Mouse (Mus musculus) stomach, postnatal 0 days (tissue): Measurements from ENCODE around the gene Tceal8. TPM values are rescaled to one million over a fixed set of nuclear protein-coding genes. Genes with fewer than 3 reads are reported as not detected.

Experiments
- ATAC-seq: fragments of 200-750 bp; cut with Nextera tagmentation; 2 replicates; pipeline ENCODE4 v1.8.0; 2017; ENCODE audit not compliant: low FRiP score, low TSS enrichment
- DNase-seq: peaks from one replicate; pipeline ENCODE4 v3.0.0-alpha.2; 2016; ENCODE audit warnings: low spot score
- H3K27ac ChIP-seq: fragments of 300-500 bp; sonication (generic); replicated peaks from 2 replicates; pipeline ENCODE4 v1.5.1; 2014; ENCODE audit warnings: mild to moderate bottlenecking, control low read depth
- H3K27me3 ChIP-seq: fragments of 300-500 bp; sonication (generic); 2 replicates; pipeline ENCODE4 v1.6.1; 2014; ENCODE audit warnings: low read length; ENCODE audit not compliant: control insufficient read depth, insufficient read depth
- H3K36me3 ChIP-seq: fragments of 300-500 bp; sonication (generic); 2 replicates; pipeline ENCODE4 v1.6.1; 2014; ENCODE audit warnings: low read length, mixed read lengths; ENCODE audit not compliant: control insufficient read depth, insufficient read depth
- H3K4me1 ChIP-seq: fragments of 300-500 bp; sonication (generic); replicated peaks from 2 replicates; pipeline ENCODE4 v1.6.1; 2014; ENCODE audit warnings: antibody characterized with exemption; ENCODE audit not compliant: control insufficient read depth, insufficient read depth
- H3K4me2 ChIP-seq: fragments of 300-500 bp; sonication (generic); replicated peaks from 2 replicates; pipeline ENCODE4 v1.6.1; 2014; ENCODE audit warnings: low read depth, mild to moderate bottlenecking, control low read depth, moderate library complexity
- H3K4me3 ChIP-seq: fragments of 300-500 bp; sonication (generic); 2 replicates; pipeline ENCODE4 v1.5.1; 2014; ENCODE audit warnings: low read depth, low read length, control low read depth
- H3K9ac ChIP-seq: fragments of 300-500 bp; sonication (generic); 2 replicates; pipeline ENCODE4 v1.6.1; 2014; ENCODE audit warnings: mild to moderate bottlenecking, low read length, control low read depth, mixed read lengths
- H3K9me3 ChIP-seq: fragments of 300-500 bp; sonication (generic); 2 replicates; pipeline ENCODE4 v1.6.1; 2016; ENCODE audit warnings: low read length; ENCODE audit not compliant: control insufficient read depth
- CTCF ChIP-seq: IDR thresholded peaks from 2 replicates; pipeline ENCODE4 v1.5.1; 2016; ENCODE audit warnings: antibody characterized with exemption, low read depth, mild to moderate bottlenecking, moderate library complexity
- EP300 ChIP-seq: optimal IDR thresholded peaks from 2 replicates; pipeline ENCODE3; 2016; ENCODE audit warnings: antibody characterized with exemption
- WGBS: fragments of 180-500 bp; shearing (Covaris S2); extraction: QIAGEN DNeasy Blood & Tissue Kit; methylation state at CpG from one replicate; pipeline ENCODE4 v1.1.7; 2014; 5-methylcytosine and 5-hydroxymethylcytosine counted together
- polyA plus RNA-seq: library from polyadenylated mRNA; unstranded; fragments of >200 nt; fragmentation: Nextera tagmentation; extraction: Ambion mirVana; gene quantifications from 2 replicates; pipeline ENCODE4 v1.2.1, GENCODE M21; 2015

The Tceal8 gene
- polyA plus RNA-seq, 1 experiment from 2014 or later: 118 TPM

DNA sequence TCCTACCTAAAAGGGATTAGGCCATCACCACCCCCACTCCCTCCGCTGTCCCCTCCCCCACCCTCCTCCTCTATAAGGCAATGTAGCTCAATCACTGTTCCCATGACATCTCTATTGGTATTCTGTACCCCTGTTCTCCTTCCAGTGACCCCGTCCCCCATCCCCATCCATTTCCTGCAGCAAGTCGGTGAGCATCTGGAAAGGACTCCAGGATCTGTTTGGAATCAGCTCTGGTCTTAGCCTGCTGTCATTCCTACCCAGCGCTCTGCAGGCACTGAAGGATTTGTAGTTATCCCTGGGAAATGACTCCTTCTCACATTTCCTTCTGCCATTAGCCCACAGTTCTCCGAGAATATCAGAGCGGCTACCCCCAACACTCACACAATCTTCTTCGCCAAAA lies 31.1 kb upstream of the Tceal8 start:
- no peak for DNase-seq
- no peak for ATAC-seq
- 22% methylated on average over 7 of the region's 7 CpGs for WGBS

GRCm38 (mm10) chrX:136196873-136197272 lies 24.7 kb upstream of the Tceal8 start:
- H3K4me3 ChIP-seq: no peak overlapping the region
- H3K27ac ChIP-seq: no peak overlapping the region
- TF ChIP-seq EP300: no peak
- peak; percentile 65 for TF ChIP-seq CTCF
- no peaks in the 10 kb centered on the region for H3K27me3 ChIP-seq
- DNase-seq: peak; percentile 19
- ATAC-seq: no peak
- no peak overlapping the region for H3K4me2 ChIP-seq
- WGBS: 50% methylated on average over 1 of the region's 1 CpGs
- no peaks in the 10 kb centered on the region for H3K4me1 ChIP-seq
- H3K9me3 ChIP-seq: no peaks in the 10 kb centered on the region
- H3K36me3 ChIP-seq: no peaks in the 10 kb centered on the region
- no peak overlapping the region for H3K9ac ChIP-seq

More for the DNA sequence above, 31.1 kb upstream of the Tceal8 start:
- Histone ChIP-seq H3K9me3 (no peaks in the 10 kb centered on the region), H3K27me3 (no peaks in the 10 kb centered on the region), H3K27ac (no peak overlapping the region), H3K4me3 (peak overlapping the region; percentile 33), H3K9ac (no peak overlapping the region), H3K4me2 (peak overlapping the region; percentile 59), H3K36me3 (no peaks in the 10 kb centered on the region), H3K4me1 (no peaks in the 10 kb centered on the region)
- TF ChIP-seq CTCF (no peak), EP300 (no peak)

DNA sequence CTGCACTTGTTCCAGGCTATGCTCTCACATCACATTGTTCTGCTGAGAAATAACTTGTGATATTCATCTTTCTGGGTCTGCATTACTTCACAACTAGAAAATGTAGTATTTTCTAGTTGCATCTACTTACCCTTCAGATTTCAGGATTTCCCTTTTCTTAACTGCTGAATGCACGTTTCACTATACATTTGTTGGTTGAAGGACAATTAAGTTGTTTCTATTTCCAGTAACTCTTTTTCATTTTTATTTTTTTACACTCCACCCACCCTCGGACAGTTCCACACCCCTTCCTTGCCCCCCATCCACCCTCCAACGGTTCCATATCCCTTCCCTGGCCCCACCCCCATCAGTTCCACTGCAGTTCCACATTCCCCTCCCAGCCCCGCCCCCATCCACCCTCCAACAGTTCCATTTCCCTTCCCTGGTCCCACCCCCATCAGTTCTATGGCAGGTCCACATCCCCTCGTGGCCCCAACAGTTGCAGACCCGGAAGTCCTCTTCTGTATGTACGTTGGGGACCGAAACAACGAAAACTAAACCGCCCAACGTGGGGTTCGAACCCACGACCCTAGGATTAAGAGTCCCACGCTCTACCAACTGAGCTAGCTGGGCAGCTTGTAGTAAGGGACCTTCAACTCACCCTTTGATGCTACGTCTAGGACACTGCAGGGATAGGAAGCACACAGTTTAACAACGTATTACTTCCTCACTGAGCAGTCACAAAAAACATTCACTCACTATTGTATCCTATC lies 23.2 kb upstream of the Tceal8 start:
- H3K9ac ChIP-seq: no peak overlapping the region
- no peaks in the 10 kb centered on the region for H3K27me3 ChIP-seq
- DNase-seq (no peak), ATAC-seq (no peak)
- TF ChIP-seq CTCF (no peak), EP300 (no peak)
- H3K36me3 ChIP-seq: no peaks in the 10 kb centered on the region
- H3K4me1 ChIP-seq: no peaks in the 10 kb centered on the region
- H3K4me2 ChIP-seq: no peak overlapping the region
- 75% methylated on average over 16 of the region's 16 CpGs for WGBS
- no peaks in the 10 kb centered on the region for H3K9me3 ChIP-seq
- H3K27ac ChIP-seq: no peak overlapping the region
- no peak overlapping the region for H3K4me3 ChIP-seq

GRCm38 (mm10) chrX:136183107-136183506 lies 11.0 kb upstream of the Tceal8 start:
- WGBS: 85% methylated on average over 1 of the region's 1 CpGs
- TF ChIP-seq EP300 (no peak), CTCF (no peak)
- H3K36me3 ChIP-seq: no peaks in the 10 kb centered on the region
- DNase-seq (no peak), ATAC-seq (no peak)
- H3K4me1 ChIP-seq: no peaks in the 10 kb centered on the region
- H3K27me3 ChIP-seq: no peaks in the 10 kb centered on the region
- H3K9ac ChIP-seq: no peak overlapping the region
- H3K27ac ChIP-seq: no peak overlapping the region
- no peak overlapping the region for H3K4me3 ChIP-seq
- no peaks in the 10 kb centered on the region for H3K9me3 ChIP-seq
- H3K4me2 ChIP-seq: no peak overlapping the region

GRCm38 (mm10) chrX:136180897-136181553 lies 8.9 kb upstream of the Tceal8 start:
- no peak overlapping the region for H3K9ac ChIP-seq
- no peaks in the 10 kb centered on the region for H3K9me3 ChIP-seq
- H3K36me3 ChIP-seq: no peaks in the 10 kb centered on the region
- no peak overlapping the region for H3K4me2 ChIP-seq
- H3K4me3 ChIP-seq: no peak overlapping the region
- no peak overlapping the region for H3K27ac ChIP-seq
- DNase-seq (no peak), ATAC-seq (no peak)
- 34% methylated on average over 9 of the region's 11 CpGs for WGBS
- TF ChIP-seq CTCF: no peak
- TF ChIP-seq EP300: no peak
- no peaks in the 10 kb centered on the region for H3K4me1 ChIP-seq
- H3K27me3 ChIP-seq: no peaks in the 10 kb centered on the region

- Histone ChIP-seq H3K9ac (no peak overlapping the region), H3K36me3 (no peaks in the 10 kb centered on the region), H3K4me3 (peak overlapping the region; percentile 54), H3K27me3 (no peaks in the 10 kb centered on the region), H3K9me3 (no peaks in the 10 kb centered on the region), H3K4me1 (no peaks in the 10 kb centered on the region), H3K4me2 (peak overlapping the region; percentile 57), H3K27ac (no peak overlapping the region)
- no peak for DNase-seq
- ATAC-seq: no peak
- TF ChIP-seq EP300 (no peak), CTCF (no peak)
- WGBS: 24% methylated on average over 10 of the region's 10 CpGs
Measured at GRCm38 (mm10) chrX:136172786-136173185, 644 bp upstream of the Tceal8 start.
